Mouse (Mus musculus) embryonic facial prominence, embryonic 10.5 days (tissue): Measurements from ENCODE around the gene Laptm5. TPM values are rescaled to one million over a fixed set of nuclear protein-coding genes. Genes with fewer than 3 reads are reported as not detected.

ENCODE experiments used
- DNase-seq: peaks from one replicate; pipeline ENCODE4 v3.0.0-alpha.2; 2017; ENCODE audit warnings: low spot score
- H3K27ac ChIP-seq: fragments of 300-500 bp; sonication (generic); replicated peaks from 2 replicates; pipeline ENCODE4 v1.5.1; 2016; ENCODE audit warnings: mild to moderate bottlenecking
- H3K27me3 ChIP-seq: fragments of 300-500 bp; sonication (generic); replicated peaks from 2 replicates; pipeline ENCODE4 v1.6.1; 2016; ENCODE audit warnings: low read depth, mild to moderate bottlenecking; ENCODE audit not compliant: poor library complexity, severe bottlenecking
- H3K36me3 ChIP-seq: fragments of 300-500 bp; sonication (generic); replicated peaks from 2 replicates; pipeline ENCODE4 v1.6.1; 2016; ENCODE audit warnings: mild to moderate bottlenecking, moderate library complexity
- H3K4me1 ChIP-seq: fragments of 300-500 bp; sonication (generic); 2 replicates; pipeline ENCODE4 v1.6.1; 2016
- H3K4me3 ChIP-seq: fragments of 300-500 bp; sonication (generic); 2 replicates; pipeline ENCODE4 v1.5.1; 2016; ENCODE audit warnings: mild to moderate bottlenecking, moderate library complexity
- H3K9me3 ChIP-seq: fragments of 300-500 bp; sonication (generic); 2 replicates; pipeline ENCODE4 v1.6.1; 2016; ENCODE audit warnings: mild to moderate bottlenecking
- WGBS: fragments of 180-500 bp; shearing (Covaris S2); methylation state at CpG from one replicate; pipeline ENCODE4 v1.1.7; 2016; 5-methylcytosine and 5-hydroxymethylcytosine counted together
- polyA plus RNA-seq: library from polyadenylated mRNA; unstranded; fragments of >200 nt; fragmentation: Nextera tagmentation; extraction: Ambion mirVana; gene quantifications from 2 replicates; pipeline ENCODE4 v1.2.1, GENCODE M21; 2016

Gene Laptm5
- polyA plus RNA-seq, 1 experiment from 2014 or later: 16.4 TPM

DNA sequence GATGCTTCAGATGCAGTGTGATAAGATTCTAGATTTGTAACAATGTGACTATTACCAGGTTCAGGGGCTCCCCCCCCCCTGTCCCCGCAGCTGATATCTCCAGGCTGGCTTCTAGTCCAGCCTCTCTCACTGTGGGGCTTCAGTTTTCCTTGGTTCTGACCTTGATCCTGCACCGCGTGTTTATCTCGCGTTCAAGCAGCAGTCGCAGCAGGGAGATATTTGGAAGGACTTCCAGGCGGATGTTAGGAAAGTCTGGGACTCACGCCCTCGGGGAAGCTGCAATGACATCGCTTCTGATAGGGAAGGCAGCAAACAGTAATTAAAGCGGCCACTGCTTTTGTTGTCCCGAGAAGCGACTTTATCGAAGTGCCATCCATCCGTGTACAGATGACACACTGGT is 30.2 kb upstream of the Laptm5 start:
- H3K9me3 ChIP-seq: no peaks in the 10 kb centered on the region
- WGBS: 71% methylated on average over 15 of the region's 15 CpGs
- no peak overlapping the region for H3K27ac ChIP-seq
- H3K36me3 ChIP-seq: no peaks in the 10 kb centered on the region
- H3K27me3 ChIP-seq: peaks cover 19% of the 10 kb centered on the region; the same call in 1 of the 2 replicates
- peaks cover 70% of the 10 kb centered on the region for H3K4me1 ChIP-seq
- H3K4me3 ChIP-seq: no peak overlapping the region
- DNase-seq: no peak

DNA sequence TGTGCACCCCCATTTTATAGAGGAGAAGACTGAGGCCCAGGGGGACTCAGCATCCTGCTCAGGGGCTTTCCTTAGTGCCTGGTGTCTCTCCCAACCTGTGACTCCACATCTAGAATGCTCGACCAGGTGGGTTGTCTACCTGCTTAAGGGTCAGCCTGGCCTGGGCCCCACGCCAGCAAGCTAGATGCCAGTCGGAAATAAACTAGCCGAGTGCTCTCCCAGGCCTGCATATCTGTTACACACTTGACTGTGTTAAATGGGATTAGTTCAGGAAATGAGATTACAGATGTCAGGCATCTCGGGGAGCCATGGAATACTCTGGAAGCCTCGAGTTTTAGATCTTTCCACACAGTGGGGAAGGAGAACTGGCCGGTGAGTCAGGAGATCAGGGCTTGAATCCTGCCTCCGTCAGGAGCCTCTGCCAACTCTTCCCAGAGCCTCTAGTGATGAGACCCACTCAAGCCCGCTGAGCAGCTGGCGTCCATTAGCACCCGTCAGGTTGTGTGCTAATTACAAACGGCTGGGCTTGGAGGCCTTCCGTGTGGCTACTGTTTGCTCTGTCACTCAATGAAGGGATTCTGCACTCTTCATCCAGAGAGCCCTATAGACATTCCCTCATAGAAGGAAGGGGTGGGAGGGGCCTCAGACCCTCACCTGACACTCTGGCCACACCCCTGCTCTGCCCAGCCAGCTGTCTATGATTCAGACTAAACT is 28.9 kb upstream of the Laptm5 start:
- peaks cover 19% of the 10 kb centered on the region; the same call in 1 of the 2 replicates for H3K27me3 ChIP-seq
- H3K27ac ChIP-seq: 0 out of 2 replicates have a peak overlapping the region, but pooled peaks have one; percentile 2
- H3K36me3 ChIP-seq: no peaks in the 10 kb centered on the region
- H3K4me3 ChIP-seq: no peak overlapping the region
- no peaks in the 10 kb centered on the region for H3K9me3 ChIP-seq
- peak; percentile 82 for DNase-seq
- peaks cover 61% of the 10 kb centered on the region for H3K4me1 ChIP-seq
- 39% methylated on average over 13 of the region's 13 CpGs for WGBS

DNA sequence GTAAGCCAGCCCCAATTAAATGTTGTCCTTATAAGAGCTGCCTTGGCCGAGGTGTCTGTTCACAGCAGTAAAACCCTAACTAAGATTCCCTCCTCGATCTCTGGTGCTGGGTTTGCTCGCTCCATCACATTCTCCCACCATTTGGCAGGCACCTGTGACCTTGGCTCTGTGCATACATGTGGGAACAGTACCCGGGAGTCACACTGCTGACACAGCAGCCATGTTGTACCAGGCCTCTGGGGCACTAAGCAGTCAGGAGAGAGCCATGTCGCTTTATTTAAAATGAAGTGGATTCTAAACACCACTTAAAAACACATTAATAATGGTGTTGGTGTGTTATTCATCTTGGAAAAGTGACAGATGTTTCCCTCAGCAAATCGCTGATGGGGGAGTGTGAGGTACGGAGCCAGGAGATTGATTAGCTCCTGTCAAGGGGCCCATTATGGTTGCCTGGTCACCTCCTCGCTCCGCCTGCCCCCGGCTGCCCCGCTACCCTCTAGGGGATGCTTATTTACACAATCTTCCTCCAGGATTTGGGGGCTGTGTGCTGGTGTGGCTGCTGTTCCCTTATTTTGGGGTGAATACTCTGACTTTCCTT is 25.7 kb upstream of the Laptm5 start:
- no peaks in the 10 kb centered on the region for H3K36me3 ChIP-seq
- no peak for DNase-seq
- H3K4me3 ChIP-seq: no peak overlapping the region
- no peaks in the 10 kb centered on the region for H3K9me3 ChIP-seq
- 0 out of 2 replicates have a peak overlapping the region, but pooled peaks have one; percentile 11 for H3K27ac ChIP-seq
- H3K27me3 ChIP-seq: peaks cover 10% of the 10 kb centered on the region; the same call in 1 of the 2 replicates
- H3K4me1 ChIP-seq: peaks cover 57% of the 10 kb centered on the region
- WGBS: 58% methylated on average over 11 of the region's 11 CpGs

DNA sequence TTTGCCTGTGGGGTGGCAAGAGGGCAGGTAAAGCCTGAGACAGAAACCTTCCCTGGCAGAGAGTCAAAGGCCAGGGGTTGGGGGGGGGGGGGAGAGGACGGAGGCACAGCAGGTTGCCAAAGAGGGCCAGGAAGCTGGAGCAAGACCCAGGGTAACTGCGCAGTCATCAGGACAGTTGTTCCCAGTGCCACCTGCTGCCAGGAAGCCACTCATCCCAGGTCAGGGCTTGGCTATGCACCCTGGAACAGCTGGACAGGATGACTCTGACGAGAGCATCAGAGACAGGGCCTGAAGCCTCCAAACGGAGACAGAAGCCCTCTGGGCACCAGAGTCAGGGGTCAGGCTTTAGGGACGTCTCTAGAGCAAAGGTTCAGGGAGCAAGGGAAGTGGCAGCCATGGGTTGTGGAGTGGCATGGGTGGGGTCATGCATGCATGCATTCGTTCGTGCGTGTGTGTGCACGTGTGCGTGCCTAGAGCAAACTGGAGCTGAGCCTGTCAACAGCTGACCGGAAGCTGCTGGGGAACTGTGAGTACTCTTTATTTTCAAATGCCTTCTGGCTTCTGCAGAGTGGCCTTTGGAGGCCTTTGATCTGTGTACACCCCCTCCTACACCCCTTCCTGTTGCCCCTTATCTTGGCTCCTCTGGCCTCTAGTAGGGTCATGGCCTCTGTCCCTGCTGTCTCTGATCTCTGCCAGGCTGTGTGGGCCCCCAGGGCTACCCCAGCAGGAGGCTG is 23.0 kb upstream of the Laptm5 start:
- Histone ChIP-seq H3K27ac (peak overlapping the region; percentile 42), H3K4me1 (peaks cover 36% of the 10 kb centered on the region), H3K27me3 (no peaks in the 10 kb centered on the region), H3K36me3 (no peaks in the 10 kb centered on the region), H3K9me3 (no peaks in the 10 kb centered on the region), H3K4me3 (no peak overlapping the region)
- 25% methylated on average over 10 of the region's 11 CpGs for WGBS
- no peak for DNase-seq

DNA sequence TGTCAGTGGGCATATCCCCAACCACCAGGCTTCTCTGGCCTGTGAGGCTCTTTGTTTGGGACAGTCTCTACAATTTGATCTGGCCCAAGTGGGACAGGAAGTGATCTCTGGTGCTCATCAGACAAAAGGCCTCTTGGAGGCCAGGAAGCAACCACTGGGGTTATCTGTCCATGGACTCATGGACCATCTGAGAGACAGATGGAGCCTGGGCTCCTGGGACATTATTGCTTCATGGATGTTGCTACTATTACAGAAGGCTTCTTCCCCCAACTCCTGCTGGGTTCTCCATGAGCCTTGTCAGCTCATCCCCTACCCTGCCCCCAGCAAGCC is 22.4 kb upstream of the Laptm5 start:
- Histone ChIP-seq H3K4me3 (no peak overlapping the region), H3K27me3 (no peaks in the 10 kb centered on the region), H3K27ac (peak overlapping the region; percentile 42), H3K36me3 (no peaks in the 10 kb centered on the region), H3K4me1 (peaks cover 34% of the 10 kb centered on the region), H3K9me3 (no peaks in the 10 kb centered on the region)
- DNase-seq: no peak

DNA sequence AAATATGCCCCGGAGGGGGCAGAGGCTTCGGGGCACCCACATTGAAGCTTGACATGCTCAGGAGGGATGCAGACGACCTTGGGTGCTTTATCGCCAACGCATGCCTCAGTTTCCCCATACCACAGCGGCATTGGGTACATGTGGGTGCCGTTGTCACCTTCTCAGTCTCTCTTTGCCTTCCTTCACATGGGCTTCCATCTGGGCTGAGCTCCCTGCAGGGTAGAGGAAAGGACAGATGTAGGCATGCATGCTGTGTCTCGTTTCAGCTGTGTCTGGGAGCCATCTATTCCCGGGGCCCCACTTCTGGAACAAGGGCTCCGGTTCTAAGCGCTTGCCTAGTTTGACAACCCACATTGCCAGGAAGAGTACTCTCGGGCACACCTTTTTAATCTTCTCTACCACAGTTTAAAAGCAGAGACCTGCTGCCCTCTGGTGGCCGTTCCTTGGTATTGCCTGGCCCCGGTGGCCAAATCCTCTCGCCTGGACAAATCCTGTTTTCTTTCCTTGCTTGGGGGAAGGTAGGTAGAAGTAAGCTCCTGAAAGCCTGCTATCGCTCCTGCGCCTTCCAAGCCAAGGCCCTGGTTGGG is 20.8 kb upstream of the Laptm5 start:
- no peak overlapping the region for H3K4me3 ChIP-seq
- no peaks in the 10 kb centered on the region for H3K27me3 ChIP-seq
- 35% methylated on average over 17 of the region's 17 CpGs for WGBS
- DNase-seq: peak; percentile 86
- no peaks in the 10 kb centered on the region for H3K36me3 ChIP-seq
- peaks cover 33% of the 10 kb centered on the region for H3K4me1 ChIP-seq
- no peaks in the 10 kb centered on the region for H3K9me3 ChIP-seq
- H3K27ac ChIP-seq: 0 out of 2 replicates have a peak overlapping the region, but pooled peaks have one; percentile 12

DNA sequence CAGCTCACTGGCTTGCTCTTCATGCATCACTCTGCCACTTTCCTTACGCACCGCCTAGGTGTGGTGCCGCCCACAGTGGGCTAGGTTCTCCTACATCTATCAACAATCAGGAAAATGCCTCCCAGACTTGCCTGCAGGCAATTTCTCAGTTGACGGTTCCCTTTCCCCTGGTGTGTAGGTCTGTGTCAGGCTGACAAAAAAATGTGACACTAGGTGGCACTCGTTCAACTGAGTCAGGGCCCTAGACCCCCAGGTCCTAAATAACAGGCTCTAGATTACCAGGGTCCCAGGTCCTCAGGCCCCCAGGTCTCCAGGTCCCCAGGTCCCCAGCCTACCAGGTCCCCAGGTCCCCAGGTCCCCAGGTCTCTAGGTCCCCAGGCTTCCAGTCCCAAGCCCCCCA is 19.2 kb upstream of the Laptm5 start:
- no peak overlapping the region for H3K27ac ChIP-seq
- peaks cover 36% of the 10 kb centered on the region for H3K4me1 ChIP-seq
- H3K4me3 ChIP-seq: no peak overlapping the region
- no peaks in the 10 kb centered on the region for H3K9me3 ChIP-seq
- no peaks in the 10 kb centered on the region for H3K36me3 ChIP-seq
- DNase-seq: no peak
- 65% methylated on average over 5 of the region's 5 CpGs for WGBS
- no peaks in the 10 kb centered on the region for H3K27me3 ChIP-seq

DNA sequence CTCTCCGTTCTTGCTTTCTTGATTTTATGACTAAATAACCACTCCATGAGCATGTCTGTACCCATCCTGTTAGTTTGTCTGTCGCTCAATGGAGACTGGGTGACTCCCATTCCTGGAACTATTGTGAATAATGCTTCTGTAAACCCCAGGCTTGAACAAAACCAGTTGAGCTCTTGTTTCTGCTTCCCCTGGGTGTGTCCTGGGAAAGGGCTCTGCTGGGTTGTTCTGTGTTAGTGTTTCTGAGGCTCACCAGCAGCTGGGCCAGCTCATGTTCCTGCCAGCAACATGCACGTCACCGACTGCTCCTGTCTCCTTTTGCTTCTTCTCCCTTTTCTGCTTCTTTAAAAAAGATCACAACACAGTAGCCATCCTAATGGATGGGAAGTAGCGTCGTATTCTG is 17.2 kb upstream of the Laptm5 start:
- 93% methylated on average over 6 of the region's 6 CpGs for WGBS
- Histone ChIP-seq H3K27ac (no peak overlapping the region), H3K4me3 (no peak overlapping the region), H3K4me1 (peaks cover 36% of the 10 kb centered on the region), H3K9me3 (no peaks in the 10 kb centered on the region), H3K36me3 (no peaks in the 10 kb centered on the region), H3K27me3 (no peaks in the 10 kb centered on the region)
- DNase-seq: no peak

DNA sequence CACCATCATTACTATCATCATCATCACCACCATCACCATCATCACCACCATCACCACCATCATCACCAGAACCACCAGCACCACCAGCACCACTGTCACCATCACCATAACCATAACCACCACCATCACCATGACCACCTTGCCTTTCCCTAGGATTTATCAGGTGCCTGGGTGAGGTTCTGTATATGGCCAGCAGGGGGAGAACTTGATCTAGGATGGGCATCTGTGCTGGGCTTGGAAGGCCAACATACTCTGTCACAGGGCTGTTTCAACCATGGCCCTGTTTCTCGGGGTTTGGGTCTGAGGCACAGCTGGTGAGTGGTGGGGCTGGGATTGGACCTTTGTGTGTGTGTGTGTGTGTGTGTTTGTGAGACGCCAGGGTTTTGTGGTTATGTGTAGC is 16.6 kb upstream of the Laptm5 start:
- Histone ChIP-seq H3K36me3 (no peaks in the 10 kb centered on the region), H3K27ac (no peak overlapping the region), H3K4me3 (no peak overlapping the region), H3K4me1 (peaks cover 41% of the 10 kb centered on the region), H3K9me3 (no peaks in the 10 kb centered on the region), H3K27me3 (no peaks in the 10 kb centered on the region)
- WGBS: 75% methylated on average over 2 of the region's 2 CpGs
- DNase-seq: peak; percentile 68

DNA sequence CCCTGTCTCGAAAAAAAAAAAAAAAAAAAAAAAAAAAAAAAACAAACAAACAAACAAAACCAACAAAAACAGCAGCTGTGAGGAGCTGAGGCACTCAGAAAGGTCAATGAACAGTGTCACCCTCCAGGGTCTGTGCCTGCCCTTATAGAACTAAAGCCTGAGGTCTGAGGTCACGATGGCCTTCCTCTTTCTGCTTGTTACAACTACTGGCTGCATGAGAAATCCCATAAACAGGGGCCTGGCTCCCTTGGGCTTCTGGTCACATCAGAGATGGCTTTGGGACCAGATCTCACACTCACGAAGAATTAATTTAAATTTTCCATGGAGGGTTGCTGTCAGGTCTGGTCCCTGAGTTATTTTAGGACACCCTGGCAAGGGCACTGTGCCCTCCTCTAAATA is 13.5 kb upstream of the Laptm5 start:
- H3K4me1 ChIP-seq: peaks cover 55% of the 10 kb centered on the region
- no peak overlapping the region for H3K4me3 ChIP-seq
- WGBS: 57% methylated on average over 3 of the region's 3 CpGs
- H3K36me3 ChIP-seq: no peaks in the 10 kb centered on the region
- DNase-seq: no peak
- no peak overlapping the region for H3K27ac ChIP-seq
- no peaks in the 10 kb centered on the region for H3K27me3 ChIP-seq
- no peaks in the 10 kb centered on the region for H3K9me3 ChIP-seq

DNA sequence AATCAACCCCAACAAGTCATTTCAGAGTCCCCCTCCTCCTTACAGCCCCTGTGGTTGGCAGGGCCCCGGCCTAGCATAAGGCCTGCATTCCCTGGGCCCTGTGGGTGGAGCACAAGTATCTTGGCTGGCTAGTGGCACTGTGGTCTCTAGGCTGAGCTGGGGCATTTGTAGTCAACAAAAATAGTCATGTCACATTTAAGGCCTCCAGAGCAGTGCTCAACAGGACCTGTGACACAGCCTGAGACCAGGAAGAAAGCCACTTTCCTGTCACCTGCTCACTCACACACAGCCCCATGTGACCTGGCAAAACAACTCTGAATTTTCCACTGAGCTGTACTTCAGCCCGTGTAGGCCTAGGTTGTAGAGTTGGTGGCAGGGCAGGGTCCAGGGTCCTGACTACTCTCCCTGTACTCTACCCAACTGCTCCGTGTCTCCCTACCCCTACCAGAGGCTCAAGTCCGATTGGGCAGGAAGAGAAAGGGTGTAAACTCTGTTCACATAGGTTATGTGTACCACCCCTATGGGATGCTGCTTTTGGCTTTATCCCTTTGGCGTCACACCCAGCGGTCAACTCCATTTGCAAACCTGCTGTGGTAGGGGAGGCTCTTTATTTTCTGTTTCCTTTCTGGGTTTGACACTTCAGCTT is 13.0 kb upstream of the Laptm5 start:
- 84% methylated on average over 6 of the region's 6 CpGs for WGBS
- H3K27ac ChIP-seq: no peak overlapping the region

DNA sequence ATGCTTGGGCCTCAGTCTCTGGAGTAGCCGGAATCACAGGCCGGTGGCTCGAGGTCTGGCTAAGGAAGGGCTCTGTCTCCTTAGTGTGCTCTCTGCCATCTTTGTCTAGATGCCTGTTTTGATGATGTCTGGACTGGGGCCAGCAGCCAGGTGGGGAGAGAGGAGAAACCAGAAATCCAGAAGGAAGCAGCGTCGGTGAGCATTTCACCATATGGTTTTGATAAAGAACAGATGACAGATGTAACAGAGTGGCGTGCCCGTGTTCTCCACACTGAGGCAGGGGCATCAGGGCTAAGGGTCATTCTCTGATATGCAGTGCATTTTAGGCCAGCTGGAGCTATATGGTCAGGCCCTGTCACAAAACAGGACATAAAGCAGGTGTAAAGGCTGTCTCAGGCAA is 12.2 kb upstream of the Laptm5 start:
- Histone ChIP-seq H3K9me3 (no peaks in the 10 kb centered on the region), H3K27me3 (no peaks in the 10 kb centered on the region), H3K4me3 (no peak overlapping the region), H3K27ac (no peak overlapping the region), H3K36me3 (no peaks in the 10 kb centered on the region), H3K4me1 (peaks cover 66% of the 10 kb centered on the region)
- WGBS: 41% methylated on average over 7 of the region's 7 CpGs
- DNase-seq: peak; percentile 43

More for the DNA sequence above, 13.0 kb upstream of the Laptm5 start:
- Histone ChIP-seq H3K4me1 (peaks cover 61% of the 10 kb centered on the region), H3K4me3 (no peak overlapping the region), H3K36me3 (no peaks in the 10 kb centered on the region), H3K27me3 (no peaks in the 10 kb centered on the region), H3K9me3 (no peaks in the 10 kb centered on the region)
- DNase-seq: no peak
